ENCODE assay signal across 22 mouse cellular contexts in genomic region chr6:55239931-55240330, GRCm38 (mm10). TPM values are rescaled to one million over a fixed set of nuclear protein-coding genes. Genes with fewer than 3 reads are reported as not detected.
DNase-seq lines count a peak whose midpoint lies in the region; ATAC-seq lines count a peak whose summit lies in the region.
"Had no signal": no experiment of that assay in that cellular context is flagged by ENCODE, and none has a peak within 500 bp of the region (broad histone marks: within the 10 kb centered on the region; RNA-seq: fewer than 3 reads in every experiment).

No protein-coding gene starts in this region.

- H3K9ac ChIP-seq in midbrain, embryonic 15.5 days, result no peak overlapping the region
- H3K9ac ChIP-seq: forebrain, postnatal 0 days had no signal

- no peak overlapping the region for H3K4me3 ChIP-seq in brown adipose tissue, adult 24 weeks (ENCODE audit: insufficient read depth, low read depth, low read length)
- H3K4me3 ChIP-seq in midbrain, embryonic 15.5 days, result no peak overlapping the region
- H3K4me3 ChIP-seq: hindbrain, embryonic 10.5 days; left cerebral cortex, adult 2 months had no signal

- H3K4me2 ChIP-seq in midbrain, embryonic 15.5 days, result no peak overlapping the region

- WGBS in midbrain, embryonic 15.5 days, result 61% methylated on average over 8 of the region's 8 CpGs

- DNase-seq in heart, adult 18-20 months, result peak; percentile 42 to 58
- DNase-seq in heart, postnatal 4 days, result no peak
- peak; percentile 17 for DNase-seq in kidney, adult 9 months
- no peak for DNase-seq in kidney, postnatal 10 days
- peak; percentile 66 for DNase-seq in 3T3-L1 (ENCODE audit: low read depth, low spot score)
- DNase-seq: adrenal gland, postnatal 14 days; cerebellum, adult 18-20 months; cerebellum, postnatal 25 days; embryo, embryonic 11 days; forebrain, postnatal 0 days; kidney, postnatal 14 days; layer of hippocampus, adult 9-11 months; left cerebral cortex, postnatal 4 days; liver; lung, postnatal 14 days; retina, postnatal 1 day; thymus, adult 2 months had no signal

- ATAC-seq in midbrain, embryonic 15.5 days (replicated peaks), result no peak
- ATAC-seq: activated CD4-positive, CD25-positive, alpha-beta regulatory T cell, adult 4 months; forebrain, postnatal 0 days had no signal

- peak overlapping the region; percentile 87 for H3K27ac ChIP-seq in brown adipose tissue, adult 24 weeks (replicated peaks; ENCODE audit: low read depth, low read length)
- no peak overlapping the region for H3K27ac ChIP-seq in midbrain, embryonic 15.5 days
- H3K27ac ChIP-seq: hindbrain, embryonic 10.5 days; left cerebral cortex, adult 2 months had no signal

- no peaks in the 10 kb centered on the region for H3K36me3 ChIP-seq in midbrain, embryonic 15.5 days (replicated peaks)

- no peaks in the 10 kb centered on the region for H3K9me3 ChIP-seq in midbrain, embryonic 15.5 days
- H3K9me3 ChIP-seq: hindbrain, embryonic 10.5 days had no signal

- no peaks in the 10 kb centered on the region for H3K27me3 ChIP-seq in midbrain, embryonic 15.5 days (replicated peaks)

- peaks cover 22% of the 10 kb centered on the region; the same call in 1 of the 2 replicates for H3K4me1 ChIP-seq in brown adipose tissue, adult 24 weeks (ENCODE audit: control insufficient read depth, insufficient read depth, insufficient read length, low read length)
- H3K4me1 ChIP-seq in midbrain, embryonic 15.5 days, result no peaks in the 10 kb centered on the region

RNA-seq across cellular contexts. Expression of gene Mindy4, which starts 36.7 kb away (rescaled TPM):
- total RNA-seq in heart, adult 18-20 months (2021), result 1 to 10 TPM; 3.7 to 6.7 TPM
- 1 to 10 TPM; 4.0 to 4.6 TPM for total RNA-seq in heart, postnatal 4 days (2021)
- 0.52 and 2.8 TPM in 2 replicates for polyA plus RNA-seq in brown adipose tissue, adult 24 weeks (2012; ENCODE audit: insufficient read depth, insufficient read length, missing spikeins)
- 11.4 and 13.9 TPM in 2 replicates for polyA plus RNA-seq in midbrain, embryonic 15.5 days (2015; fragmentation: Nextera tagmentation; extraction: Ambion mirVana)

Comparison
In these comparisons a context has a peak if more than half of its experiments do, and no peak if none do; other contexts are left out.
1. DNase-seq: peak in heart, adult 18-20 months (2 of 2), kidney, adult 9 months (single experiment) and 3T3-L1 (single experiment); none in heart, postnatal 4 days (single experiment) and kidney, postnatal 10 days (single experiment).